9 mouse cellular contexts compared by ENCODE assay signal in genomic region chr2:170347131-170347765, GRCm38 (mm10).
DNase-seq lines count a peak whose midpoint lies in the region; ATAC-seq and TF ChIP-seq lines count a peak whose summit lies in the region.
"Had no signal": no experiment of that assay in that cellular context is flagged by ENCODE, and none has a peak within 500 bp of the region (broad histone marks: within the 10 kb centered on the region; RNA-seq: fewer than 3 reads in every experiment).

No protein-coding gene starts in this region.

- ATAC-seq in midbrain, embryonic 15.5 days (replicated peaks), result no peak
- no peak for ATAC-seq in heart, embryonic 11.5 days (replicated peaks; ENCODE audit: insufficient number of reproducible peaks, low FRiP score, low TSS enrichment)

- H3K4me1 ChIP-seq in cerebellum, adult 2 months (ENCODE audit: control insufficient read depth, insufficient read depth, low read length), result no peaks in the 10 kb centered on the region
- H3K4me1 ChIP-seq in midbrain, embryonic 10.5 days, result peaks cover 49% of the 10 kb centered on the region
- peaks cover 21% of the 10 kb centered on the region for H3K4me1 ChIP-seq in midbrain, embryonic 15.5 days
- peaks cover 29% of the 10 kb centered on the region for H3K4me1 ChIP-seq in heart, embryonic 11.5 days (ENCODE audit: control insufficient read depth, insufficient read depth, low read length)
- H3K4me1 ChIP-seq in limb, embryonic 10.5 days, result peaks cover 46% of the 10 kb centered on the region

- 44% methylated on average over 8 of the region's 8 CpGs for WGBS in cerebellum, adult 2 months
- WGBS in midbrain, embryonic 10.5 days, result 55% methylated on average over 8 of the region's 8 CpGs
- WGBS in midbrain, embryonic 15.5 days, result 39% methylated on average over 8 of the region's 8 CpGs
- WGBS in heart, embryonic 11.5 days (ENCODE audit: insufficient replicate concordance), result 34% methylated on average over 8 of the region's 8 CpGs
- WGBS in limb, embryonic 10.5 days, result 49% methylated on average over 8 of the region's 8 CpGs

- no peaks in the 10 kb centered on the region for H3K27me3 ChIP-seq in cerebellum, adult 2 months (ENCODE audit: control insufficient read depth, insufficient read depth, low read length)
- no peaks in the 10 kb centered on the region; the same call in 1 of the 2 replicates for H3K27me3 ChIP-seq in midbrain, embryonic 10.5 days (ENCODE audit: low read depth, poor library complexity, severe bottlenecking)
- no peaks in the 10 kb centered on the region for H3K27me3 ChIP-seq in midbrain, embryonic 15.5 days (replicated peaks)
- H3K27me3 ChIP-seq in heart, embryonic 11.5 days (ENCODE audit: control insufficient read depth, insufficient read depth, low read length), result no peaks in the 10 kb centered on the region
- no peaks in the 10 kb centered on the region for H3K27me3 ChIP-seq in limb, embryonic 10.5 days (ENCODE audit: low read depth, poor library complexity, severe bottlenecking)

- H3K9ac ChIP-seq in midbrain, embryonic 15.5 days, result no peak overlapping the region
- no peak overlapping the region for H3K9ac ChIP-seq in heart, embryonic 11.5 days (ENCODE audit: low read depth, low read length)

- H3K4me3 ChIP-seq in cerebellum, adult 2 months (replicated peaks; ENCODE audit: insufficient read depth, low read depth, low read length), result no peak overlapping the region
- H3K4me3 ChIP-seq in midbrain, embryonic 10.5 days, result no peak overlapping the region
- no peak overlapping the region for H3K4me3 ChIP-seq in midbrain, embryonic 15.5 days
- no peak overlapping the region for H3K4me3 ChIP-seq in heart, embryonic 11.5 days (ENCODE audit: low read depth, low read length)
- no peak overlapping the region for H3K4me3 ChIP-seq in limb, embryonic 10.5 days

- H3K4me2 ChIP-seq in midbrain, embryonic 15.5 days, result no peak overlapping the region
- no peak overlapping the region for H3K4me2 ChIP-seq in heart, embryonic 11.5 days

- no peak overlapping the region for H3K27ac ChIP-seq in cerebellum, adult 2 months (ENCODE audit: insufficient read depth, low read length)
- no peak overlapping the region for H3K27ac ChIP-seq in midbrain, embryonic 10.5 days (replicated peaks)
- no peak overlapping the region for H3K27ac ChIP-seq in midbrain, embryonic 15.5 days
- H3K27ac ChIP-seq in heart, embryonic 11.5 days (ENCODE audit: low read depth, low read length), result peak overlapping the region; percentile 17; the same call in 1 of the 2 replicates
- H3K27ac ChIP-seq in limb, embryonic 10.5 days, result no peak overlapping the region

- H3K9me3 ChIP-seq in midbrain, embryonic 10.5 days (replicated peaks), result no peaks in the 10 kb centered on the region
- H3K9me3 ChIP-seq in midbrain, embryonic 15.5 days, result no peaks in the 10 kb centered on the region
- no peaks in the 10 kb centered on the region for H3K9me3 ChIP-seq in heart, embryonic 11.5 days (replicated peaks; ENCODE audit: control insufficient read depth, low read length)
- no peaks in the 10 kb centered on the region for H3K9me3 ChIP-seq in limb, embryonic 10.5 days (replicated peaks)

- TF ChIP-seq CTCF in cerebellum, adult 2 months (IDR thresholded peaks at IDR 0.05; ENCODE audit: borderline replicate concordance, insufficient read depth, low read depth, low read length), result peak; percentile 33; the same call in 1 of the 2 replicates

- DNase-seq in cerebellum, adult 2 months, result no peak
- no peak for DNase-seq in cerebellum, adult 11-12 months
- peak; percentile 68 for DNase-seq in midbrain, embryonic 10.5 days (ENCODE audit: low spot score)
- DNase-seq in adrenal gland, postnatal 14 days, result peak; percentile 59
- DNase-seq in limb, embryonic 10.5 days (ENCODE audit: low spot score), result peak; percentile 74
- DNase-seq in skeletal muscle tissue, adult 2 months (ENCODE audit: low read depth, low spot score), result peak; percentile 51

- TF ChIP-seq POLR2A in cerebellum, adult 2 months (IDR thresholded peaks at IDR 0.05; ENCODE audit: borderline replicate concordance, insufficient read depth, low read length), result no peak

- H3K36me3 ChIP-seq in midbrain, embryonic 10.5 days, result no peaks in the 10 kb centered on the region
- H3K36me3 ChIP-seq in midbrain, embryonic 15.5 days (replicated peaks), result no peaks in the 10 kb centered on the region
- no peaks in the 10 kb centered on the region for H3K36me3 ChIP-seq in heart, embryonic 11.5 days (ENCODE audit: control insufficient read depth, insufficient read depth, low read length)
- no peaks in the 10 kb centered on the region for H3K36me3 ChIP-seq in limb, embryonic 10.5 days
- H3K36me3 ChIP-seq: G1E had no signal

Comparison
In these comparisons a context has a peak if more than half of its experiments do, and no peak if none do; other contexts are left out.
1. DNase-seq: peak in midbrain, embryonic 10.5 days (single experiment), adrenal gland, postnatal 14 days (single experiment), limb, embryonic 10.5 days (single experiment) and skeletal muscle tissue, adult 2 months (single experiment); none in cerebellum, adult 2 months (0 of 2) and cerebellum, adult 11-12 months (single experiment).